Mouse (Mus musculus): ENCODE data around the gene Tfap2d. TPM values are rescaled to one million over a fixed set of nuclear protein-coding genes. Genes with fewer than 3 reads are reported as not detected.

The Tfap2d gene
- polyA plus RNA-seq, 1 experiment: not detected

- H3K27ac ChIP-seq (ENCODE audit: control insufficient read depth, insufficient read depth, low read depth, low read length): no peak overlapping the region
- no peaks in the 10 kb centered on the region for H3K4me1 ChIP-seq (ENCODE audit: control insufficient read depth, insufficient read depth, low read length)
- no peaks in the 10 kb centered on the region for H3K36me3 ChIP-seq (ENCODE audit: control insufficient read depth, insufficient read depth, low read length)
- no peak overlapping the region for H3K4me3 ChIP-seq (ENCODE audit: control insufficient read depth, low read depth, low read length)
- H3K27me3 ChIP-seq (ENCODE audit: control insufficient read depth, insufficient read depth, low read length): no peaks in the 10 kb centered on the region
- no peak for TF ChIP-seq CTCF (IDR thresholded peaks at IDR 0.05; ENCODE audit: control insufficient read depth, insufficient read depth, insufficient replicate concordance, low read depth, low read length)
Measured at GRCm38 (mm10) chr1:19178742-19179397, 76.0 kb downstream of the Tfap2d start.

GRCm38 (mm10) chr1:19205649-19206048 lies 102.8 kb downstream of the Tfap2d start:
- no peaks in the 10 kb centered on the region for H3K36me3 ChIP-seq (ENCODE audit: control insufficient read depth, insufficient read depth, low read length)
- H3K4me3 ChIP-seq (ENCODE audit: control insufficient read depth, low read depth, low read length): no peak overlapping the region
- TF ChIP-seq CTCF (IDR thresholded peaks at IDR 0.05; ENCODE audit: control insufficient read depth, insufficient read depth, insufficient replicate concordance, low read depth, low read length) (peak; percentile 21; the same call in 1 of the 2 replicates), POLR2A (IDR thresholded peaks at IDR 0.05; ENCODE audit: control insufficient read depth, low read depth, low read length) (no peak)
- H3K27me3 ChIP-seq (ENCODE audit: control insufficient read depth, insufficient read depth, low read length): peaks cover 5% of the 10 kb centered on the region
- no peak overlapping the region for H3K27ac ChIP-seq (ENCODE audit: control insufficient read depth, insufficient read depth, low read depth, low read length)
- H3K4me1 ChIP-seq (ENCODE audit: control insufficient read depth, insufficient read depth, low read length): no peaks in the 10 kb centered on the region; the same call in 1 of the 2 replicates

DNA sequence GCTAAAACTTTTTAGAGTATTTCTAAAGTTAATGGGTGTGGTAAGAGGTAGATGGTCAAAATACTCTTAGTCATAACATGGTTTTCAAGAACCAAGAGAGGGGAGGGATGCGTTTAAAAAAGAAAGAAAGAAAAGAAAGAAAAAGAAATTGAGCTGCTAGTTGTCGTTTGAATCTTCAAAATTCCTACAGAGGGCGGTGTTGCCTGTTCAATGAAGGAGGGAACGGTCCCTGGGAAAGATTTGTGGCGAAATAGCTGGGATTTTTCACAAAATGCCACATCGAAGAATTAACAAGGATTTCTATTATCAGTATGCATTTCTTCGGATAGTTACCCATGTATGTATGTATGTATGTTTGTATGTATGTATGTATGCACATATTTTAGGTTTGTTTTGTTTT lies 103.4 kb downstream of the Tfap2d start:
- Histone ChIP-seq H3K4me3 (ENCODE audit: control insufficient read depth, low read depth, low read length) (no peak overlapping the region), H3K27me3 (ENCODE audit: control insufficient read depth, insufficient read depth, low read length) (peaks cover 7% of the 10 kb centered on the region)

GRCm38 (mm10) chr1:19207611-19208010 lies 104.8 kb downstream of the Tfap2d start:
- Histone ChIP-seq H3K36me3 (ENCODE audit: control insufficient read depth, insufficient read depth, low read length) (no peaks in the 10 kb centered on the region), H3K27me3 (ENCODE audit: control insufficient read depth, insufficient read depth, low read length) (peaks cover 7% of the 10 kb centered on the region), H3K27ac (ENCODE audit: control insufficient read depth, insufficient read depth, low read depth, low read length) (no peak overlapping the region), H3K4me1 (ENCODE audit: control insufficient read depth, insufficient read depth, low read length) (no peaks in the 10 kb centered on the region; the same call in 1 of the 2 replicates), H3K4me3 (ENCODE audit: control insufficient read depth, low read depth, low read length) (no peak overlapping the region)
- TF ChIP-seq POLR2A (IDR thresholded peaks at IDR 0.05; ENCODE audit: control insufficient read depth, low read depth, low read length): no peak
- TF ChIP-seq CTCF (IDR thresholded peaks at IDR 0.05; ENCODE audit: control insufficient read depth, insufficient read depth, insufficient replicate concordance, low read depth, low read length): no peak

More for the DNA sequence above, 103.4 kb downstream of the Tfap2d start:
- Histone ChIP-seq H3K27ac (ENCODE audit: control insufficient read depth, insufficient read depth, low read depth, low read length) (no peak overlapping the region), H3K4me1 (ENCODE audit: control insufficient read depth, insufficient read depth, low read length) (no peaks in the 10 kb centered on the region; the same call in 1 of the 2 replicates), H3K36me3 (ENCODE audit: control insufficient read depth, insufficient read depth, low read length) (no peaks in the 10 kb centered on the region)
- TF ChIP-seq POLR2A (IDR thresholded peaks at IDR 0.05; ENCODE audit: control insufficient read depth, low read depth, low read length) (no peak), CTCF (IDR thresholded peaks at IDR 0.05; ENCODE audit: control insufficient read depth, insufficient read depth, insufficient replicate concordance, low read depth, low read length) (no peak)

DNA sequence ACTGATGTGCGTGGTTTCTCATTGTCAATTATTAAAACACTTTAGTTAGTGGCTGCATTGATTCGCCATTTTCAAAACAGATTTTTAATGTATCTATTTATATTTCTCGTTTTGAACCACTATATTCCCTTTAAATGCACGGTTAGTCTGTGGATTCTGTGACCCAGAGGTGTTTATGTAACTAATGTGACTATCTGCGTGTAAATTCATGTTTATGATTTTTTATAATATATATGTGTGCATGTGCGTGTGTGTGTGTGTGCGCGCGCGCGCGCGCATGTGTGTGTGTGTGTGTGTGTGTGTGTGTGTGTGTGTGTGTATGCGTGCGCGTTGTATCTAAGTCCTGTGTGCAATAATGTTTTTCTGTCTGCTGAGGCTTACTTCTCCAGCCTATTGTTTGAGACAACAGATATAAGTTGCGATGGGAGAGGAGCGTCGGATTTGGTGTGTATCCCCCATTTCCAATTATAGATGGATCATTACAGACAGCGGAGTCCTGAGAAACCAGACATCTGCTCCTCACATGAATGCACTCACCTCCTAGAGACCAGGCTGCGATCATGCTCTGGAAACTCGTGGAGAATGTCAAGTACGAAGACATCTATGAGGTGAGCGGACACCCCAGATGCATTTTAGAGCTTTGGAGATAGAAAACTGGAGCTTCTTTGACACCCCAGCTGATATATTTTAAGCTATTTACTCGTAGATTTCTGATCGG lies 106.0 kb downstream of the Tfap2d start, which contains the start of gene Tfap2b:
Gene Tfap2b (plus strand): TSS at position 274 of the 718 bp plus-strand sequence.
- H3K27ac ChIP-seq (ENCODE audit: control insufficient read depth, insufficient read depth, low read depth, low read length): no peak within 1 kb of the TSS
- peak within 1 kb of the TSS; percentile 4; the same call in 1 of the 2 replicates for H3K4me3 ChIP-seq (ENCODE audit: control insufficient read depth, low read depth, low read length)
- TF ChIP-seq POLR2A (IDR thresholded peaks at IDR 0.05; ENCODE audit: control insufficient read depth, low read depth, low read length): no peak
- no peak for TF ChIP-seq CTCF (IDR thresholded peaks at IDR 0.05; ENCODE audit: control insufficient read depth, insufficient read depth, insufficient replicate concordance, low read depth, low read length)
- no peaks in the 10 kb centered on the region for H3K36me3 ChIP-seq (ENCODE audit: control insufficient read depth, insufficient read depth, low read length)
- H3K27me3 ChIP-seq (ENCODE audit: control insufficient read depth, insufficient read depth, low read length): peaks cover 10% of the 10 kb centered on the region
- peaks cover 1% of the 10 kb centered on the region; the same call in 1 of the 2 replicates for H3K4me1 ChIP-seq (ENCODE audit: control insufficient read depth, insufficient read depth, low read length)

GRCm38 (mm10) chr1:19209359-19209745 lies 106.5 kb downstream of the Tfap2d start:
- Histone ChIP-seq H3K4me1 (ENCODE audit: control insufficient read depth, insufficient read depth, low read length) (peaks cover 4% of the 10 kb centered on the region; the same call in 1 of the 2 replicates), H3K27ac (ENCODE audit: control insufficient read depth, insufficient read depth, low read depth, low read length) (no peak overlapping the region), H3K4me3 (ENCODE audit: control insufficient read depth, low read depth, low read length) (no peak overlapping the region), H3K36me3 (ENCODE audit: control insufficient read depth, insufficient read depth, low read length) (no peaks in the 10 kb centered on the region), H3K27me3 (ENCODE audit: control insufficient read depth, insufficient read depth, low read length) (peaks cover 10% of the 10 kb centered on the region)
- no peak for TF ChIP-seq POLR2A (IDR thresholded peaks at IDR 0.05; ENCODE audit: control insufficient read depth, low read depth, low read length)
- no peak for TF ChIP-seq CTCF (IDR thresholded peaks at IDR 0.05; ENCODE audit: control insufficient read depth, insufficient read depth, insufficient replicate concordance, low read depth, low read length)

DNA sequence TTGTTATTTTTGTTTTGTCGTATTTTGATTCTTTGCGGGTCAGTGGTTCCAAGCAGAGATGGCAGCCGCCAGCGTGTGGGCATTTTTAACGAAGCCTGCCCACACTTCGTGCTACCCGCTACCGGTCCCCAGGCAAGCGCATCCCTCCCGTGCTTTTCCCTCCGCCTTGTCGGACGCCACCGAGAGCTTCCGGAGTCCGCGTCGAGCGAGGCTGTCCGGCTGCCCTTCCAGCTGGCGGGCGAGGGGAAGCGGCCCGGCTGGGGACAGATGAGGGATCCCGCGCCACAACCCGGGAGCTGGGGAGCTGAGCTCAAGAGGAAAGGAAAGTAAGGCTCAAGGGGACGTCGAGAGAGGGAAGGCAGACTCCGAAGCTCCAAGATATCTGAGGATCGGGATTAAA lies 107.0 kb downstream of the Tfap2d start:
- H3K4me1 ChIP-seq (ENCODE audit: control insufficient read depth, insufficient read depth, low read length): peaks cover 4% of the 10 kb centered on the region
- H3K36me3 ChIP-seq (ENCODE audit: control insufficient read depth, insufficient read depth, low read length): no peaks in the 10 kb centered on the region
- TF ChIP-seq POLR2A (IDR thresholded peaks at IDR 0.05; ENCODE audit: control insufficient read depth, low read depth, low read length): no peak
- no peak for TF ChIP-seq CTCF (IDR thresholded peaks at IDR 0.05; ENCODE audit: control insufficient read depth, insufficient read depth, insufficient replicate concordance, low read depth, low read length)
- H3K27ac ChIP-seq (ENCODE audit: control insufficient read depth, insufficient read depth, low read depth, low read length): no peak overlapping the region
- H3K4me3 ChIP-seq (ENCODE audit: control insufficient read depth, low read depth, low read length): peak overlapping the region; percentile 4; the same call in 1 of the 2 replicates
- H3K27me3 ChIP-seq (ENCODE audit: control insufficient read depth, insufficient read depth, low read length): peaks cover 10% of the 10 kb centered on the region

Measured in testis, adult 2 months (tissue).